Mouse (Mus musculus): Measurements from ENCODE around the gene Sacm1l. TPM values are rescaled to one million over a fixed set of nuclear protein-coding genes. Genes with fewer than 3 reads are reported as not detected.

Sacm1l gene
- polyA plus RNA-seq, 1 experiment = 58.0 TPM

- no peak overlapping the region for H3K4me3 ChIP-seq (ENCODE audit: insufficient read depth, low read length)
- TF ChIP-seq POLR2A (IDR thresholded peaks at IDR 0.05; ENCODE audit: low read depth, low read length) (no peak), CTCF (IDR thresholded peaks at IDR 0.05; ENCODE audit: borderline replicate concordance, insufficient read depth, low read length) (no peak)
- no peaks in the 10 kb centered on the region for H3K4me1 ChIP-seq (ENCODE audit: control insufficient read depth, insufficient read depth, low read length)
- no peak overlapping the region for H3K27ac ChIP-seq (ENCODE audit: insufficient read depth, low read length)
These were observed 67.8 kb downstream of the Sacm1l start for GRCm38 (mm10) chr9:123597376-123597775.

DNA sequence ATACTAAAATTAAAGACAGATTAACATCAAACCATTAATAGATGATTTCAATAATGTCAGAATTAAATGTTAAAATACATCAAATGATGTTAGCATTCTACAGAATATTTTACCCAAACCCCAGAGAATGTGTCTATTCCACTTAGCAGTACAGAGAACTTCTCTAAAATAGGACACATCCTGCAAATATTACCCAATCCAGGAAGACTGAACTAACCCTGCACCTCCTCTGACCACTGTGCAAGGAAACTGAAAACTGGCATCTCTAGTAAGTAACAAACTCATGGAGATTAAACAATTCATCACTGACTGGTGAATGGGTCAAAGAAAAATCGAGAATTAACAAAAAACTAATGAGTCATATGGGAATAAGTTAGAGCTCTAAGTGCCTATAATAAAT lies 72.0 kb downstream of the Sacm1l start:
- H3K4me1 ChIP-seq (ENCODE audit: control insufficient read depth, insufficient read depth, low read length) = no peaks in the 10 kb centered on the region
- H3K4me3 ChIP-seq (ENCODE audit: insufficient read depth, low read length) = no peak overlapping the region
- no peak overlapping the region for H3K27ac ChIP-seq (ENCODE audit: insufficient read depth, low read length)
- TF ChIP-seq POLR2A (IDR thresholded peaks at IDR 0.05; ENCODE audit: low read depth, low read length) (no peak), CTCF (IDR thresholded peaks at IDR 0.05; ENCODE audit: borderline replicate concordance, insufficient read depth, low read length) (no peak)

GRCm38 (mm10) chr9:123620311-123621098 lies 90.9 kb downstream of the Sacm1l start:
- TF ChIP-seq POLR2A (IDR thresholded peaks at IDR 0.05; ENCODE audit: low read depth, low read length) (no peak), CTCF (IDR thresholded peaks at IDR 0.05; ENCODE audit: borderline replicate concordance, insufficient read depth, low read length) (no peak)
- H3K4me1 ChIP-seq (ENCODE audit: control insufficient read depth, insufficient read depth, low read length) = no peaks in the 10 kb centered on the region
- H3K27ac ChIP-seq (ENCODE audit: insufficient read depth, low read length) = no peak overlapping the region
- H3K4me3 ChIP-seq (ENCODE audit: insufficient read depth, low read length) = no peak overlapping the region

DNA sequence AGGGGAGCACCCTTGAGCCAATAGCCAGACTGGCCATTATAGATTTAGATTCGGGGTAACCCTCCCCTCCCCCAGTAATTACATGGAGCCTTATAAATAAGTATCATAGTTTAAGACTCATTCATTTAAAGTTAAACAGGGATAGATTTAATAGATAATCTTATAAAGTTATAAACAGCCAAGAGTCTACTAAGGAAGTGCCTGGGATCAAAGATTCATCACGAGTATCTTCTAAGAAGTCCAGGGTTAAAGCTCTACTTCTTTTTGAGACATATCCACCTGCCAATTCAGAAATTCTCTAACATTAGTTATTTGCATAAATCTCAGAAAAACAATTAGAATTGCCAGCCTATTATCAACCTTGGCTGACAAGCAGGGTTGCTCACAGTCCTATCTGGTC lies 95.2 kb downstream of the Sacm1l start:
- no peak for TF ChIP-seq POLR2A (IDR thresholded peaks at IDR 0.05; ENCODE audit: low read depth, low read length)
- TF ChIP-seq CTCF (IDR thresholded peaks at IDR 0.05; ENCODE audit: borderline replicate concordance, insufficient read depth, low read length) = no peak
- H3K4me1 ChIP-seq (ENCODE audit: control insufficient read depth, insufficient read depth, low read length) = no peaks in the 10 kb centered on the region

GRCm38 (mm10) chr9:123625821-123626220 lies 96.3 kb downstream of the Sacm1l start:
- H3K4me3 ChIP-seq (ENCODE audit: insufficient read depth, low read length) = no peak overlapping the region
- TF ChIP-seq CTCF (IDR thresholded peaks at IDR 0.05; ENCODE audit: borderline replicate concordance, insufficient read depth, low read length) = no peak
- TF ChIP-seq POLR2A (IDR thresholded peaks at IDR 0.05; ENCODE audit: low read depth, low read length) = no peak
- H3K27ac ChIP-seq (ENCODE audit: insufficient read depth, low read length) = no peak overlapping the region
- H3K4me1 ChIP-seq (ENCODE audit: control insufficient read depth, insufficient read depth, low read length) = no peaks in the 10 kb centered on the region

More for the DNA sequence above, 95.2 kb downstream of the Sacm1l start:
- no peak overlapping the region for H3K4me3 ChIP-seq (ENCODE audit: insufficient read depth, low read length)
- no peak overlapping the region for H3K27ac ChIP-seq (ENCODE audit: insufficient read depth, low read length)

- Histone ChIP-seq H3K4me1 (ENCODE audit: control insufficient read depth, insufficient read depth, low read length) (no peaks in the 10 kb centered on the region), H3K4me3 (ENCODE audit: insufficient read depth, low read length) (no peak overlapping the region), H3K27ac (ENCODE audit: insufficient read depth, low read length) (no peak overlapping the region)
- TF ChIP-seq POLR2A (IDR thresholded peaks at IDR 0.05; ENCODE audit: low read depth, low read length) = no peak
- TF ChIP-seq CTCF (IDR thresholded peaks at IDR 0.05; ENCODE audit: borderline replicate concordance, insufficient read depth, low read length) = no peak
These were observed 102.1 kb downstream of the Sacm1l start for GRCm38 (mm10) chr9:123631666-123632065.

DNA sequence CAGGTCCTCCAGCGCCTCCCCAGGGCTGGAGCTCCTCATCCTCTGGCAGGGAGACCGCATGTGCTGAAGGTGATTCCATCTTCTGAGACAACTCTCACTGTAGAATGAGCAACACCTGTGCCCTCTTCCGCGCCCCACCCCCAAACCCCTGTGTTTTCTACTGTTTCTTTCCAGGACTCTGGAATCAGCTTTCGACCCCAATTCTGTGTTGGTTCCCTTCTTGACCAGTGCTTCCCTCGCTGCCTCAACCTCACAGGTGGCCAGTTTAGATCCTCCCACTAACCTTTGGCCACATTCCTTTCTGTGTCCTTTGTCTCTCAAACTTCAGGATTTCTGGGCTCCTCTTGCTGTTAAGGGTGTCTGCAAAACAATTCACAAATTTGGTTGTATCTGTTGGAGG lies 102.7 kb downstream of the Sacm1l start, which contains the start of gene Slc6a20b:
Gene Slc6a20b (minus strand): TSS at position 285 of the 400 bp plus-strand sequence.
- TF ChIP-seq POLR2A (IDR thresholded peaks at IDR 0.05; ENCODE audit: low read depth, low read length) (no peak), CTCF (IDR thresholded peaks at IDR 0.05; ENCODE audit: borderline replicate concordance, insufficient read depth, low read length) (no peak)

GRCm38 (mm10) chr9:123632993-123633392 lies 103.4 kb downstream of the Sacm1l start:
- no peak for TF ChIP-seq POLR2A (IDR thresholded peaks at IDR 0.05; ENCODE audit: low read depth, low read length)
- no peak for TF ChIP-seq CTCF (IDR thresholded peaks at IDR 0.05; ENCODE audit: borderline replicate concordance, insufficient read depth, low read length)
- Histone ChIP-seq H3K4me3 (ENCODE audit: insufficient read depth, low read length) (no peak overlapping the region), H3K4me1 (ENCODE audit: control insufficient read depth, insufficient read depth, low read length) (no peaks in the 10 kb centered on the region), H3K27ac (ENCODE audit: insufficient read depth, low read length) (no peak overlapping the region)

More for the DNA sequence above, 102.7 kb downstream of the Sacm1l start, which contains the start of gene Slc6a20b:
- Histone ChIP-seq H3K4me1 (ENCODE audit: control insufficient read depth, insufficient read depth, low read length) (no peaks in the 10 kb centered on the region), H3K4me3 (ENCODE audit: insufficient read depth, low read length) (no peak within 1 kb of the TSS), H3K27ac (ENCODE audit: insufficient read depth, low read length) (no peak within 1 kb of the TSS)

DNA sequence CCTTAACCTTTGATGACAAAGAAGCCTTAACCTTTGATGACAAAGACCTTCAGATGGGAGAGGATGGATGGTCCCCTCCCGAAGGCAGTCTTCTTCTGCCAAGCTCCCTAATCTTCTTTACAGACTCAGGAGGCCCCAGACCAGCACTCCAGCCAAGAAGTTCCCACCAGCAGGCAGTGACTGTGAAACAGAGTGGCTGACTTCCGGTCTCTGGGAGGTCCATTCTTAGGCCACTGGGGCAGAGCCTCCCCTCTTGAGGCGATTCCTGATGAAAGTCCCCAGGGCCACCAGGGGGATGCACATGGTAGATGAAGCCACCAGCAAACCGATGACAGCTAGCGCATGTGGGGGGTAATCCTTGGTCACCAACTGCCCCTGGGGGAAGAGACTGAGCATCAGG lies 107.2 kb downstream of the Sacm1l start:
- H3K4me1 ChIP-seq (ENCODE audit: control insufficient read depth, insufficient read depth, low read length) = no peaks in the 10 kb centered on the region
- H3K27ac ChIP-seq (ENCODE audit: insufficient read depth, low read length) = no peak overlapping the region
- H3K4me3 ChIP-seq (ENCODE audit: insufficient read depth, low read length) = no peak overlapping the region
- TF ChIP-seq CTCF (IDR thresholded peaks at IDR 0.05; ENCODE audit: borderline replicate concordance, insufficient read depth, low read length) (no peak), POLR2A (IDR thresholded peaks at IDR 0.05; ENCODE audit: low read depth, low read length) (no peak)

GRCm38 (mm10) chr9:123638231-123638630 lies 108.7 kb downstream of the Sacm1l start:
- H3K4me3 ChIP-seq (ENCODE audit: insufficient read depth, low read length) = no peak overlapping the region
- TF ChIP-seq POLR2A (IDR thresholded peaks at IDR 0.05; ENCODE audit: low read depth, low read length) (no peak), CTCF (IDR thresholded peaks at IDR 0.05; ENCODE audit: borderline replicate concordance, insufficient read depth, low read length) (no peak)
- no peak overlapping the region for H3K27ac ChIP-seq (ENCODE audit: insufficient read depth, low read length)
- no peaks in the 10 kb centered on the region for H3K4me1 ChIP-seq (ENCODE audit: control insufficient read depth, insufficient read depth, low read length)
